Mouse (Mus musculus) adrenal gland, postnatal 36 days (tissue): ENCODE results near the gene Trim7. TPM values are rescaled to one million over a fixed set of nuclear protein-coding genes. Genes with fewer than 3 reads are reported as not detected.
A peak's percentile ranks its signal among the peaks of the same experiment; 100 is the strongest.
"Not testable (repeated sequence)": the region's sequence is repeated elsewhere in the genome, so short reads cannot be mapped to it uniquely, and the experiment has no call there.

Experiments
- DNase-seq, 2 experiments: peaks; one replicate each; pipeline ENCODE4 v3.0.0; 2021; ENCODE audit warnings: mixed read lengths in 1 of 2
- total RNA-seq, 2 experiments: library from RNA; stranded (reverse); gene quantifications; 2 replicates each; pipeline ENCODE4 v1.2.3; 2021

The Trim7 gene
- total RNA-seq, 2 experiments from 2014 or later, result 6.4 to 8.6 TPM

DNA sequence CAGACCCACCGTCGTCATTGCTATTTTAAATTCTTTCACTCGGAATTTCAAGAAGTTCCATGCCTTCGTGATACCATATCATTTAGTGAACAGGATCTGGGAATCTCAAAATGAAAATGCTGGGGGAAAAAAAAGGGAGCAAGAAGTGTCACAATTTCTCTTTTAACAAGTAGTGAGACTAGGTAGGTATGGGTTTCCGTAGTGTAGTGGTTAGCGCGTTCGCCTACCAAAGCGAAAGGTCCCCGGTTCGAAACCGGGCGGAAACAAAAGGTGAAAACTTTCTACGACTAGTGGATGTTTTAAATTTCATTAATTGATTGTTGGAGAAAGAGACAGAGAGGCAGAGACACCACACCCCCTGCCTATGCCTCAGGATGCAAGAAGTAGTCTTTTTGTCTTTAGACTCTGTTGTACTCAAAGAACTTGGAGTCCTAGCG is 2.4 kb upstream of the Trim7 start:
- peak; percentile 67 to 69 for DNase-seq

DNA sequence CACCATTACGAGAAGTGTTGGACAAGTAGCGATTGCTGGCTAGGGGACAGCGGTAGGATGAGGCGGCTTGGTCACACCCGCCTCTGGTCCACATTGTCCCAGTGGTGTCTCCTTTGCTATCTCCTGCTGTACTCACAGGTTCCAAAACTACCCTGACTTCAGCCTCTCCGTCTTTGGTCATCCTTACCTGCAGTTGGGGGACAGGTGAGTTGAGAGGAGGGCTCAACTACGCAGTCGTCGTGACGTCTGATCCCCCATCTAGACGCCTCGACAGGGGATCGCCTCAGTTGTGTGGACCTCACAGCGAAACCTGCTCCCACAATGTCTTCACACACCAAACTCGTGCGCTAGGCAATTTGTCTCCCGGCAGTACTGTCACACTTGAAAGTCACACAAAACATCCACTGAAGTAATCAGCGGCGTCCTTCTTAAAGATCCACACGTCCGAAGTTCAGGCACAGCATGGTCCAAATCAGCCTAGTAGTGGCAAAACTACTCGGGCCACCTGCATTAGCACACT is 1.6 kb upstream of the Trim7 start:
- DNase-seq, result no peak

- no peak for DNase-seq
Observed at GRCm38 (mm10) chr11:48826752-48827096, 784 bp downstream of the Trim7 start.

DNA sequence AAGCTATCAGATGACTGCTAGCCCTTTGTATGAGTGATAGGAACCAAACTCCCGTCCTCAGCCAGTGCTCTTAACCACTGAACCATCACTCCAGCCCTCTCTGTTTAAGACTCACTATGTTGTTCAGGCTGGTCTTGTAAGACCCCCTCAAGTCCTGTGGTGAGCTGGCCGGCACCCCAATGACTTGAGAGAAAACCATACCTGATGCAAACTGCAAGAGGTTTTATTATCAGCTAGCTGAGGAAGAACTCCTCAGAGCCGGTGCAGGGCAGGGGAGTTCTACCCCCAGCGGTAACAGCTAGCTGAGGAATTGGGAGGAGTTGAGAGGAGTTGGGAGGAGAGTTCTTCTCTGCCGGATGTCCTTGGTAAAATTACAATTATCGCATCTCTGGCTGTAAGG is 2.0 kb downstream of the Trim7 start:
- no peak for DNase-seq

DNA sequence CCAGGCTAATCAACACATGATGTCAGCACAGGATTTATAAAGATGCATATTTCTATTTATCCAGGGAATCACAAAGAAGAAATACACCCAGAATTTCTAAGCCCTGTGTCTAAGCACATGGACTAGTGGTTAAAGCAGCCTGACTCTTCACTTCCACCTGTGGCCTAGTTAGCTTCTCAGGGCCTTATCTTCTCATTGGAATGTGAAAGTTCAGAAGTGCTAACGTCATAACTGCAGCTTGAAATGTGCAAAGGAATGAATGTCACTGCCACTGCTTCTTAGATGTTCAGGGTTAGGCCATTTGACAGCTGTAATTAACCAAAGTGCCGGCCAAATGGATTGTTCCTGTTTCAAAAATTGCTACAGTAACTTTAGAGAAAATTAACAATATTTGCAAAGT is 4.3 kb downstream of the Trim7 start:
- no peak for DNase-seq

GRCm38 (mm10) chr11:48831273-48831672 is 5.3 kb downstream of the Trim7 start:
- DNase-seq, result no peak

- no peak for DNase-seq
Observed at GRCm38 (mm10) chr11:48833078-48833730, 7.3 kb downstream of the Trim7 start.

DNA sequence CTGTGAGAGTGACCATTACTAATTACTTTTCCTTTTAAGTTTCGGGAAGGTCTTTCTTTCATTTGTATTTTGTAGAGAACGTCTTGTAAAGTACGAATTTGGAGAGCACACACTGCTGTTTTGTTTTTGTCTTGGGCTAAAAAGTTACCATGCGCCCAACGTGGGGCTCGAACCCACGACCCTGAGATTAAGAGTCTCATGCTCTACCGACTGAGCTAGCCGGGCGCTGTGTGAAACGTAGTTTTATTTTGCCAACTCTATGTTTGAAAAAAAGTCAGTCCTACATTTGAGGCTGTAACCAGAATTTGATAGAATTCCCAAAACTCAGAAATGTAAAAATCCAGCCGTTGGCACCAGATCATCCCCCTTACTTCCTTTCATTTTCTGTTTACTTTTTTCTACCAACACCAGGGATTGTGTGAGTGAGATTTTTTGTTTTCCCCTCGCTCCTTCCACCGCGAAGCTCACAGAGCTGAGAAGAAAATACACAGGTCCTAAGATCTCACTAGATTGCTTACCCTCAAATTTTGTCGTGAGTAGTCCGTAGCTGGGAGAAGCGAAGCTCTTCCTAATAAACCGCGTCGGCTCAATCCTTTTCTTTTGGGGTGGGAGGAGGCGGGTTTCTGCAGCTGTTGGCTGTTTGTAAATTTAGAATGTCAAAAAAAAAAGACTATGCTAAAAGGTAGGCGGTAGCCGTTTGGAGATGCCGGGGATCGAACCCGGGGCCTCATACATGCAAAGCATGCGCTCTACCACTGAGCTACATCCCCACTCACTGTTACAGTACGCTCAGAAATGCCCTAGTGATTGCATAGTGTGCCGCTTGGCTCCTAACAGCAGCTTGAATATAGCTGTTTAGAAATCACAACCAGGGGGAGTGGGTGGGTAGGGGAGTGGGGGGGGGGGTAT is 8.0 kb downstream of the Trim7 start:
- peak; percentile 91 for DNase-seq

DNA sequence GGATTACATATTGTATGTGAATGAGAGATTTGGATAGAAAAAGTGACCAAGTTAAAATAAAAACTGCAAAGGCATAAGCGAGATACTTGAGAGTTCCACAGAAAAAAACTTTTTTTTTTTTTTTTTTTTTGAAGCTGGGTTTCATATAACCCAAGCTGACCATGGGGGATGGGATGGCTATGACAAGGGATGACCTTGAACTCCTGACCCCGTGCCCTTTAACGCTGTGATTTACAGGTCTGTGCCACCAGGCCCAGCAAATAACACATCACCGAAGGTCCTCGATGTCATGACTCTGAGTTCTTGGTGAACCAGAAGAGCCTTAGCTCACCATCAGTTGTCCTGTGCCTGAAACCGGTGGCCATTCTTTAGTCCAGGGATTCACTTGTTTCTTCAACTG is 10.0 kb downstream of the Trim7 start:
- DNase-seq, result no peak

DNA sequence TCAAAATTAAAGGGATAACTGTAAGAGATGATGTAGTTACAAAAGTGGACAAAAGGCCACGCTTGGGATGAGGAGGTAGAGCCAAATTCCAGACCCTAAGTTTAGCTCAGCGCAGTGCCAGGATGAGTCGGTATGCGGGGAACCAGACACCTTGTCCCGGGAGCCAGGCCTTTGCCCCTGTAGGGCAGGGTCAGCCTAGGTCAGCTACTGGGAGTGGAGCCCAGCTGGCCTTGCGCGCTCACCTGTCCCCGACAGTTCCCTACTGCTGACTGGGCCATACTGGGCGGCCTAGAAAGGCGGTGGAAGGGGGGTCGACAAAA is 11.0 kb downstream of the Trim7 start:
- DNase-seq, result no peak

DNA sequence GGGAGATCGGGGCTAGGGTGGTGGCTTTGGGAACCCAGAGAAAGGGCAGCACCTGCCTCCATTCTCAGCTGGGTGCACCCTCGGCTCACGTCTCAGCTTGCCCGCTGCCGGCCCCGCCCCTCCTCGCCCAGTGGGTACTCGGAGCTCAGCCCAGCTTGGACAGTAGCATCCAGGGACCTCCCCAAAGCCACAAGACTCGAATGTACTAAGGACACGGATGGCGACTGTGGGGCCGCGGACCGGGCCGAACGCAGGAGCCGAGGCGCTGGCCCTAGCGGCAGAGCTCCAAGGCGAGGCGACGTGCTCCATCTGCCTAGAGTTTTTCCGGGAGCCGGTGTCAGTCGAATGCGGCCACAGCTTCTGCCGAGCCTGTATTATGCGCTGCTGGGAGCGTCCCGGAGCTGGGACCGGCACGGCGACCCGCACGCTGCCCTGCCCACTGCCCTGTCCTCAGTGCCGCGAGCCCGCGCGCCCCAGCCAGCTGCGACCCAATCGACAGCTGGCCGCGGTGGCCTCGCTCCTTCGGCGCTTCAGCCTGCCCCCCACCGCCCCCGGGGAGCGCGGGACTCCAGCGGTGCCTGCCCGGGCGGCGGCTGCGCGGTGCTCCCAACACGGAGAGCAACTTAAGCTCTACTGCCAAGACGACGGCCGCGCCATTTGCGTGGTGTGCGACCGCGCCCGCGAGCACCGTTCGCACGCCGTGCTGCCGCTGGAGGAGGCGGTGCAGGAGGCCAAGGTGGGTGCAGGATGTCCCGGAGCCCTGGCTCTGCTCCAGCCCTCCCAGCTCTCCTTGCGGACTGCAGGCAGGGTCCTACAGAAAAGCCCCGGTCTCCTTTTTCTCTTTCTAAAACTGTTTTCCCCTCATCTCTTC is 11.6 kb downstream of the Trim7 start:
- DNase-seq, result peak; percentile 88 to 90

- peak in 1 of 2 experiments; percentile 44 for DNase-seq
Observed at GRCm38 (mm10) chr11:48838181-48838797, 12.3 kb downstream of the Trim7 start.

GRCm38 (mm10) chr11:48838879-48839680 is 13.1 kb downstream of the Trim7 start:
- no peak for DNase-seq

DNA sequence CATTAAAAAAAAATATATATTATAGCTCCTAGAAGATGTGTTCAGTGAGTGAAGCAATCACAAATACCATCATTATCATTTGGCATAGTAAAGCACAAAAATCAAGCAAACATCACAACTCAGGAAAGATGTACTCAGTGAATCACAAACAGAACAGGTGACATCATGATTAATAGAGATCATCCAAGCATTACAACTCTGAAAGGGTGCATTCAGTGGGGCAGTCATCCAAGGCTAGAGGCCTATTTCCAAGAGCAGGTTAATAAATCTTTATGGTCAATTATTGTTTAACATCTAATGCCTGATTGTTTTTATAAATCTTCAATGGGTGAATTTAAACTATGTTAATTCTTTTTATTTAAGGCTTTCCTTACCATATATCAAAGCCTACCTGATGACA is 14.9 kb downstream of the Trim7 start:
- DNase-seq, result no peak

DNA sequence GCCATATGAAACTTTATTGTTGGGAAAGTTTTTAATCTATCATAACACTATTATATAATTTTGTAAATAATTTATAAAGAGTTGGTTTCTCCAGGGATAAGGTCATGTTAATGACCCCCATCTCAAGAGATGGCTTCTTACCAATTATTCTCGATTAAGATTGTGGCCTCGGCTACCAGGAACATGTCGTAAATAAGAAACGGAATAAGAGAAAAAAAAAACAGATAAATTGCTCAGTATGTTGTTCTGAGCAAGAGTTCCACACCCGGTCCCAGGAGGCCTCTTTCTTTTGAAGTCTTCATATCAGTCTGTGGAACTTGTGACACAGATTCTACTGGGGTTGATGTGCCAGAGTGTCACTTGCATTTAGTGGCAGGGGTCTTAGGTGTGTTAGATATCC is 15.3 kb downstream of the Trim7 start:
- no peak for DNase-seq

- no peak for DNase-seq
Observed at GRCm38 (mm10) chr11:48842378-48842792, 16.4 kb downstream of the Trim7 start.

GRCm38 (mm10) chr11:48843202-48843601 is 17.3 kb downstream of the Trim7 start:
- no peak for DNase-seq

GRCm38 (mm10) chr11:48844309-48844708 is 18.4 kb downstream of the Trim7 start:
- DNase-seq, result peak in 1 of 2 experiments; percentile 56

- no peak for DNase-seq
Observed at GRCm38 (mm10) chr11:48845244-48845815, 19.4 kb downstream of the Trim7 start.

- not testable (repeated sequence) for DNase-seq
Observed at GRCm38 (mm10) chr11:48846362-48846761, 20.4 kb downstream of the Trim7 start.

- DNase-seq, result no peak
Observed at GRCm38 (mm10) chr11:48846881-48847280, 20.9 kb downstream of the Trim7 start.
